Mouse (Mus musculus) erythroblast, embryonic 14.5 days (primary cell): ENCODE data around the gene Xrcc5.

Experiments used
- GATA1 ChIP-seq: IDR thresholded peaks from 2 replicates; pipeline ENCODE4 v1.6.1; 2012; ENCODE audit warnings: low read length, inconsistent platforms, mixed read lengths
- TAL1 ChIP-seq: IDR thresholded peaks from 3 replicates; pipeline ENCODE4 v1.6.1; 2012; ENCODE audit warnings: low read length, inconsistent platforms, mixed read lengths

DNA sequence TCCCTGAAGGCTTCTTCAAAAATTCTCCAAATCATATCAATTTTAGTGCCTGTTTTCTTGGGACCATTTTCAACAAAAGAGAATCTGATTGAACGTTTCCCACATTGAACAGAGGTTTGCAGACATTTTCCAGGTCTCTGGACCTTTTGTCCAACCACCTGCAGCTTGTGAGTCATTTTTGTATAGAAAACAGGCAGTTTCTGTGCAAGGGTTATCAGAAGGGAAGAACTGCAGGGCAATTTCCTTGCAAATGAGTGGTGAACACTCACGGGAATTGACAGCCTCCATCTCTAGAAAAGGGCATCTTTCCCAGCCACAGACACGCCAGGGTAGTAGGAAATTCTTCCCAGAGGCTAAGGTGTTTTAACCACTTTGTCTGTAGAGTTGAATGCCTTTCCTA lies 980 bp upstream of the Xrcc5 start:
- TF ChIP-seq TAL1 (no peak), GATA1 (no peak)
